Mouse (Mus musculus): ENCODE results near the gene Hcn4. TPM values are rescaled to one million over a fixed set of nuclear protein-coding genes. Genes with fewer than 3 reads are reported as not detected.

Hcn4 gene
- polyA plus RNA-seq, 1 experiment from 2014 or later: 0.10 TPM

GRCm38 (mm10) chr9:58811171-58811570 is 12.0 kb upstream of the Hcn4 start:
- Histone ChIP-seq H3K27ac (ENCODE audit: low read length) (no peak overlapping the region), H3K4me1 (ENCODE audit: control insufficient read depth, insufficient read depth, low read length) (no peaks in the 10 kb centered on the region; the same call in 1 of the 2 replicates), H3K4me3 (replicated peaks; ENCODE audit: low read length) (no peak overlapping the region), H3K36me3 (ENCODE audit: control insufficient read depth, insufficient read depth, low read length) (no peaks in the 10 kb centered on the region), H3K4me2 (ENCODE audit: low read depth, low read length) (no peak overlapping the region), H3K27me3 (ENCODE audit: control insufficient read depth, insufficient read depth, low read length) (0 out of 2 replicates have a peak, but pooled peaks cover 3% of the 10 kb centered on the region), H3K9ac (ENCODE audit: low read length) (no peak overlapping the region), H3K9me3 (replicated peaks; ENCODE audit: control insufficient read depth, low read length) (no peaks in the 10 kb centered on the region)
- WGBS: 20% methylated on average over 3 of the region's 3 CpGs
- ATAC-seq (ENCODE audit: insufficient read depth, low FRiP score): no peak

DNA sequence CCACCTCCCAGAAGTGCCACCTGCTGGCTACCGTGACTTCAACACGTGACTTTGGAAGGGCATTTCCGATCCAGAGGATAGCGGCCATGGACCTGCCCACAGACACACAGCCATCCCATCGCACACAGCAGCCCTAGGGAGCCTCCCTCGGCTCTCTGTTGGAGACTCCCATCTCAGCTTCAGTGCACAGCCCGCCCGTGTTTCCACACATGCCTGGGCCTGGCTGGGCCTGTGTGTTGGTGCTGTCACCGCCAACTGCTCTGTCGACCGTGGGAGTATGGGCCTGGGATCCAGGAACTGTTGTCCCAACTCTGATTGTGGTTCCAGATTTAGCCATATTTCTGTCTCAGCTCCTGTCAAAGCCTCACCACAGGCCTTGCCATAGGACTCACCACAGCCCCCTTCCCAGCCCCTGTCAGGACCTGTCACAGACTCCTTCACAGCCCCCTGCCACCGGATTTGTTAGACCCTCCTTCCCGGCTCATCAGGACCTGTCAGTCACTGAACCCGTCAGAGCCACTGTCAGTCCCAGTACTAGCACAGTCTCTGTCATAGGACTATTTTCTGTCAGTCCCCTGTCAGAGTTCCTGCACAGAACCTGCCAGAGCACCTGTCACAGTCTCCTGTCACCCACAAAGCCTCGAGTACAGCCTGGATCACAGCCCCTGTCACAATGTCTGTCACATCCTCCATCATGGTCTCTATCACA is 7.5 kb upstream of the Hcn4 start:
- Histone ChIP-seq H3K4me1 (ENCODE audit: control insufficient read depth, insufficient read depth, low read length) (no peaks in the 10 kb centered on the region), H3K27ac (ENCODE audit: low read length) (no peak overlapping the region), H3K9ac (ENCODE audit: low read length) (no peak overlapping the region), H3K27me3 (ENCODE audit: control insufficient read depth, insufficient read depth, low read length) (peaks cover 7% of the 10 kb centered on the region), H3K4me2 (ENCODE audit: low read depth, low read length) (no peak overlapping the region), H3K9me3 (replicated peaks; ENCODE audit: control insufficient read depth, low read length) (no peaks in the 10 kb centered on the region), H3K4me3 (replicated peaks; ENCODE audit: low read length) (no peak overlapping the region), H3K36me3 (ENCODE audit: control insufficient read depth, insufficient read depth, low read length) (no peaks in the 10 kb centered on the region)
- 50% methylated on average over 15 of the region's 15 CpGs for WGBS
- no peak for ATAC-seq (ENCODE audit: insufficient read depth, low FRiP score)

DNA sequence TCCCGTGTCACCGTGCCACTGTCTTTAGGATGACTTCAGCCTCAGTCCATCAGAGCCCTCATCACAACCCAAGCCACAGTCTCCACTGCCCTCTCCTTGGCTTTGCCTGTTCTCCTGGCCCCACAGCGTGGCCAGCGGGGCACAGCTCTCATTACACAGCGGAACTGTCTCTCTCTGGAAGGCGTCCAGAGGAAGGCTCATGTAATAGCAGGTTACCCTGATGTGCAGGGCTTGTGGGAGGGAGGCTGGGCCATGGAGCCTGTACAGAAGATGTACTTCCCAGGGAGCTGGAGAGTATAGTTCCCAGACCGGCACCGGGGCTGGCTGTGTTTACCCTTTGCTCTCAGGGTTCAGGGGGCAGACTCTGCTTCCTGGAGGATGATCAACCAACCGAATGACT is 6.8 kb upstream of the Hcn4 start:
- no peaks in the 10 kb centered on the region for H3K9me3 ChIP-seq (replicated peaks; ENCODE audit: control insufficient read depth, low read length)
- H3K4me2 ChIP-seq (ENCODE audit: low read depth, low read length): no peak overlapping the region
- no peak for ATAC-seq (ENCODE audit: insufficient read depth, low FRiP score)
- H3K4me1 ChIP-seq (ENCODE audit: control insufficient read depth, insufficient read depth, low read length): no peaks in the 10 kb centered on the region
- H3K4me3 ChIP-seq (replicated peaks; ENCODE audit: low read length): no peak overlapping the region
- no peak overlapping the region for H3K9ac ChIP-seq (ENCODE audit: low read length)
- no peak overlapping the region for H3K27ac ChIP-seq (ENCODE audit: low read length)
- H3K27me3 ChIP-seq (ENCODE audit: control insufficient read depth, insufficient read depth, low read length): peaks cover 14% of the 10 kb centered on the region
- no peaks in the 10 kb centered on the region for H3K36me3 ChIP-seq (ENCODE audit: control insufficient read depth, insufficient read depth, low read length)
- 51% methylated on average over 9 of the region's 9 CpGs for WGBS

DNA sequence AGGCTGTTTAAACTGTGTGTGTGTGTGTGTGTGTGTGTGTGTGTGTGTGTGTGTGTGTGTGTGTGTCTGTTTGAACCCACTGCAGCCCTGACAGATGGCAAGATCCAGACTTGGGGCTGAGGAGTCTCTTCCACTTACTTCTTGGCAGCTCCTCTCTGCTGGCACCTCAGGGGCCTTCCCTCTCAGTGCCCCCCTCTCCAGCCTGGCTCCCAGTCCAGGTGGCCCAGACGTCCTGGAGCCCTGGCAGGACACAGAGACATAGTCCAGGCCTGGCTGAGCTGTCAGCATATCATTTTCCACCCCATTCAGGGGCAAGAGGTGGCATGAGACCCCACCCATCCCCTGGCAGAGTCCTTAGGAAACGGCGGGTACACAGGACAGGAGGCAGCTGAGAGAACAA is 5.5 kb upstream of the Hcn4 start:
- 35% methylated on average over 3 of the region's 3 CpGs for WGBS
- Histone ChIP-seq H3K4me1 (ENCODE audit: control insufficient read depth, insufficient read depth, low read length) (peaks cover 3% of the 10 kb centered on the region; the same call in 1 of the 2 replicates), H3K9me3 (replicated peaks; ENCODE audit: control insufficient read depth, low read length) (no peaks in the 10 kb centered on the region)

DNA sequence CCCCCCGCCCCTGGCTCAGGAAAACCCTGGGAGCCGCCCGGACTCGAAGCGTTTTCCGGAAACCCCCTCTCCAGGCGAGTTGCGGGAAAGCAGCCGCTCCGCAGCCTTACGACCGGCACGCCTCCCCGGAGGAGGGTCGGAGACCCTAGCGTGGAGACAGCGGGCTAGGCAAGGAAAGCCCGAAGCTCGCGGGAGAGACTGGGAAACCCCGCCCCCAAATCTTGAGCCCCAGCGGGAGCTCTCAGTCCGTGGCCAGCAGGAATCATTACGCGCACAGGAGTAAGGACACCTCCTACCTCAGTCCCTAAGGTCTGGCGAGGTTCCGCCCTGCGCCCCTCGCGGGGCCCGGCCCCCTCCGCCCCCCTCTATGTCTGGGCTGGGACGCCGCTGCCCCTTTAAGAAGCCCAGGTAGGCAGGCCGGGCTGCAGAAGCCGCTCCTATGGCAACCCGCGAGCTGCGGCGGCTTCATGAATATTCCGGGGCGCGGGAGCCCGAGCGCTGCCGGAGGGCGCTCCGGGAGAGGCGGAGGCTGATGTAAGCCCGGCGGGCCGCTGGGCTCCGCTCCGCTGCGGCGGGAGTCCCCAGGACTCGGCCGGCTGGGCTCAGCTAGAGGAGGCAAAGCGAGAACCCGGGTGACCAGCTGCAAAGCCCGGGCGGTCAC is 651 bp upstream of the Hcn4 start:
- Histone ChIP-seq H3K36me3 (ENCODE audit: control insufficient read depth, insufficient read depth, low read length) (no peaks in the 10 kb centered on the region), H3K9ac (ENCODE audit: low read length) (peak overlapping the region; percentile 68), H3K9me3 (replicated peaks; ENCODE audit: control insufficient read depth, low read length) (no peaks in the 10 kb centered on the region), H3K4me3 (replicated peaks; ENCODE audit: low read length) (peak overlapping the region; percentile 70), H3K27me3 (ENCODE audit: control insufficient read depth, insufficient read depth, low read length) (peaks cover 43% of the 10 kb centered on the region), H3K4me2 (ENCODE audit: low read depth, low read length) (peak overlapping the region; percentile 93), H3K4me1 (ENCODE audit: control insufficient read depth, insufficient read depth, low read length) (peaks cover 12% of the 10 kb centered on the region), H3K27ac (ENCODE audit: low read length) (no peak overlapping the region)
- WGBS: under 1% methylated on average over 57 of the region's 62 CpGs
- peak; percentile 70; the same call in 1 of the 2 replicates for ATAC-seq (ENCODE audit: insufficient read depth, low FRiP score)

More for the DNA sequence above, 5.5 kb upstream of the Hcn4 start:
- peaks cover 23% of the 10 kb centered on the region for H3K27me3 ChIP-seq (ENCODE audit: control insufficient read depth, insufficient read depth, low read length)
- no peak overlapping the region for H3K27ac ChIP-seq (ENCODE audit: low read length)
- ATAC-seq (ENCODE audit: insufficient read depth, low FRiP score): peak; percentile 41; the same call in 1 of the 2 replicates
- H3K9ac ChIP-seq (ENCODE audit: low read length): no peak overlapping the region
- H3K4me3 ChIP-seq (replicated peaks; ENCODE audit: low read length): no peak overlapping the region
- no peak overlapping the region for H3K4me2 ChIP-seq (ENCODE audit: low read depth, low read length)
- no peaks in the 10 kb centered on the region for H3K36me3 ChIP-seq (ENCODE audit: control insufficient read depth, insufficient read depth, low read length)

DNA sequence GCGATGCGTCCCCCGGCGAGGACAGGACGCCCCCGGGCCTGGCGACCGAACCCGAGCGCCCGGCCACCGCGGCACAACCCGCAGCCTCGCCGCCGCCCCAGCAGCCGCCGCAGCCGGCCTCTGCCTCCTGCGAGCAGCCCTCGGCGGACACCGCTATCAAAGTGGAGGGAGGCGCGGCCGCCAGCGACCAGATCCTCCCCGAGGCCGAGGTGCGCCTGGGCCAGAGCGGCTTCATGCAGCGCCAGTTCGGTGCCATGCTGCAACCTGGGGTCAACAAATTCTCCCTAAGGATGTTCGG is 655 bp downstream of the Hcn4 start:
- Histone ChIP-seq H3K9me3 (replicated peaks; ENCODE audit: control insufficient read depth, low read length) (no peaks in the 10 kb centered on the region), H3K27me3 (ENCODE audit: control insufficient read depth, insufficient read depth, low read length) (peaks cover 43% of the 10 kb centered on the region), H3K9ac (ENCODE audit: low read length) (peak overlapping the region; percentile 68; the same call in 1 of the 2 replicates), H3K27ac (ENCODE audit: low read length) (no peak overlapping the region), H3K36me3 (ENCODE audit: control insufficient read depth, insufficient read depth, low read length) (no peaks in the 10 kb centered on the region), H3K4me2 (ENCODE audit: low read depth, low read length) (peak overlapping the region; percentile 93), H3K4me1 (ENCODE audit: control insufficient read depth, insufficient read depth, low read length) (peaks cover 12% of the 10 kb centered on the region), H3K4me3 (replicated peaks; ENCODE audit: low read length) (peak overlapping the region; percentile 70)
- WGBS: under 1% methylated on average over 33 of the region's 35 CpGs
- no peak for ATAC-seq (ENCODE audit: insufficient read depth, low FRiP score)

DNA sequence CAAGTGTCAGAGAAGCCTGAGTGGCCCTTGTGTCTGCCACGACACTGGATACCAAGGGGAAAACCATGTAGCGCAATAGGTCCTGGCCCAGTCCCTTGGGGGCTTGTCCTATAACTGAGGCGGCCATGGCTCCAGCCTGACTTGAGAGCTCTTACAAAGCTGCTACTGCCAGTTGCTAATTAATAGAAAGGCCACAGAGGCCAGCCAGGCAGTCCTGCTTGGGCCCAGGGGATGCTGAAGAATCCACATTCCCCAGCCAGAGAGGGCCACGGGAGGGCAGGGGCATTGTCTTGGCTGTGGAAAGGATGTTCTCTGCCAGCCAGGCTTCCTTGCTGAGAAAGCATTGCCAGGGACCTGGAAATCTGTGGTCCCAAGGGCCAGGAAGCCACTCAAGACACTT is 6.4 kb downstream of the Hcn4 start:
- Histone ChIP-seq H3K4me3 (replicated peaks; ENCODE audit: low read length) (no peak overlapping the region), H3K4me2 (ENCODE audit: low read depth, low read length) (no peak overlapping the region), H3K9me3 (replicated peaks; ENCODE audit: control insufficient read depth, low read length) (no peaks in the 10 kb centered on the region), H3K4me1 (ENCODE audit: control insufficient read depth, insufficient read depth, low read length) (peaks cover 3% of the 10 kb centered on the region; the same call in 1 of the 2 replicates), H3K27ac (ENCODE audit: low read length) (no peak overlapping the region), H3K9ac (ENCODE audit: low read length) (no peak overlapping the region), H3K27me3 (ENCODE audit: control insufficient read depth, insufficient read depth, low read length) (peaks cover 6% of the 10 kb centered on the region), H3K36me3 (ENCODE audit: control insufficient read depth, insufficient read depth, low read length) (no peaks in the 10 kb centered on the region)
- ATAC-seq (ENCODE audit: insufficient read depth, low FRiP score): no peak
- WGBS: 63% methylated on average over 4 of the region's 4 CpGs

- H3K27me3 ChIP-seq (ENCODE audit: control insufficient read depth, insufficient read depth, low read length): no peaks in the 10 kb centered on the region
- 54% methylated on average over 3 of the region's 3 CpGs for WGBS
- H3K9ac ChIP-seq (ENCODE audit: low read length): no peak overlapping the region
- H3K4me3 ChIP-seq (replicated peaks; ENCODE audit: low read length): no peak overlapping the region
- no peaks in the 10 kb centered on the region for H3K36me3 ChIP-seq (ENCODE audit: control insufficient read depth, insufficient read depth, low read length)
- peak; percentile 63; the same call in 1 of the 2 replicates for ATAC-seq (ENCODE audit: insufficient read depth, low FRiP score)
- no peak overlapping the region for H3K27ac ChIP-seq (ENCODE audit: low read length)
- peaks cover 3% of the 10 kb centered on the region; the same call in 1 of the 2 replicates for H3K4me1 ChIP-seq (ENCODE audit: control insufficient read depth, insufficient read depth, low read length)
- H3K9me3 ChIP-seq (replicated peaks; ENCODE audit: control insufficient read depth, low read length): no peaks in the 10 kb centered on the region
- H3K4me2 ChIP-seq (ENCODE audit: low read depth, low read length): no peak overlapping the region
Observed at GRCm38 (mm10) chr9:58832939-58833338, 9.7 kb downstream of the Hcn4 start.

GRCm38 (mm10) chr9:58837174-58837573 is 14.0 kb downstream of the Hcn4 start:
- no peak for ATAC-seq (ENCODE audit: insufficient read depth, low FRiP score)
- Histone ChIP-seq H3K9me3 (replicated peaks; ENCODE audit: control insufficient read depth, low read length) (no peaks in the 10 kb centered on the region), H3K4me1 (ENCODE audit: control insufficient read depth, insufficient read depth, low read length) (peaks cover 3% of the 10 kb centered on the region; the same call in 1 of the 2 replicates), H3K4me3 (replicated peaks; ENCODE audit: low read length) (no peak overlapping the region), H3K9ac (ENCODE audit: low read length) (no peak overlapping the region), H3K4me2 (ENCODE audit: low read depth, low read length) (no peak overlapping the region), H3K27me3 (ENCODE audit: control insufficient read depth, insufficient read depth, low read length) (no peaks in the 10 kb centered on the region), H3K36me3 (ENCODE audit: control insufficient read depth, insufficient read depth, low read length) (no peaks in the 10 kb centered on the region), H3K27ac (ENCODE audit: low read length) (no peak overlapping the region)
- 61% methylated on average over 5 of the region's 5 CpGs for WGBS
